In genomic region chr5:74196307-74196618, GRCm38 (mm10) we compare ENCODE assay signal across 8 mouse cellular contexts. TPM values are rescaled to one million over a fixed set of nuclear protein-coding genes. Genes with fewer than 3 reads are reported as not detected.
A peak's percentile ranks its signal among the peaks of the same experiment; 100 is the strongest.
DNase-seq lines count a peak whose midpoint lies in the region; ATAC-seq and TF ChIP-seq lines count a peak whose summit lies in the region.

No protein-coding gene starts in this region.

- peak overlapping the region; percentile 99 for H3K4me2 ChIP-seq in intestine, embryonic 16.5 days (ENCODE audit: low read depth, low read length)
- peak overlapping the region; percentile 79 for H3K4me2 ChIP-seq in liver, embryonic 16.5 days (ENCODE audit: low read depth, low read length)

- TF ChIP-seq POLR2A in embryonic fibroblast, embryonic 13.5 days (IDR thresholded peaks at IDR 0.05; ENCODE audit: low read depth, low read length): no peak
- TF ChIP-seq POLR2A in small intestine, adult 2 months (IDR thresholded peaks at IDR 0.05; ENCODE audit: low read depth, low read length): no peak

- no peaks in the 10 kb centered on the region for H3K27me3 ChIP-seq in intestine, embryonic 16.5 days (replicated peaks; ENCODE audit: control insufficient read depth, insufficient read depth, low read length)
- peaks cover 18% of the 10 kb centered on the region for H3K27me3 ChIP-seq in liver, embryonic 16.5 days (ENCODE audit: control insufficient read depth, insufficient read depth, low read depth, low read length)
- H3K27me3 ChIP-seq in small intestine, adult 2 months (ENCODE audit: control insufficient read depth, insufficient read depth, low read length): no peaks in the 10 kb centered on the region

- H3K4me3 ChIP-seq in embryonic fibroblast, embryonic 13.5 days (ENCODE audit: insufficient read depth, low read length): peak overlapping the region; percentile 98
- peak overlapping the region; percentile 97 for H3K4me3 ChIP-seq in intestine, embryonic 16.5 days (ENCODE audit: low read length)
- H3K4me3 ChIP-seq in liver, embryonic 16.5 days (ENCODE audit: low read depth, low read length): peak overlapping the region; percentile 68
- H3K4me3 ChIP-seq in small intestine, adult 2 months (ENCODE audit: low read depth, low read length): no peak overlapping the region

- no peaks in the 10 kb centered on the region for H3K9me3 ChIP-seq in intestine, embryonic 16.5 days (ENCODE audit: control insufficient read depth, low read length)
- no peaks in the 10 kb centered on the region for H3K9me3 ChIP-seq in liver, embryonic 16.5 days (replicated peaks; ENCODE audit: control insufficient read depth, low read length)

- TF ChIP-seq CTCF in embryonic fibroblast, embryonic 13.5 days (IDR thresholded peaks at IDR 0.05; ENCODE audit: borderline replicate concordance, insufficient read depth, low read length): no peak
- TF ChIP-seq CTCF in small intestine, adult 2 months (IDR thresholded peaks at IDR 0.05; ENCODE audit: extremely low read depth, insufficient read length, insufficient replicate concordance, low read depth, low read length): peak; percentile 17; the same call in 1 of the 2 replicates

- no peak for ATAC-seq in intestine, embryonic 16.5 days
- no peak for ATAC-seq in liver, embryonic 16.5 days (ENCODE audit: low read depth)

- 5% methylated on average over 4 of the region's 4 CpGs for WGBS in intestine, embryonic 16.5 days
- 22% methylated on average over 4 of the region's 4 CpGs for WGBS in liver, embryonic 16.5 days (ENCODE audit: insufficient replicate concordance)
- WGBS in small intestine, adult 2 months: 8% methylated on average over 4 of the region's 4 CpGs

- H3K4me1 ChIP-seq in embryonic fibroblast, embryonic 13.5 days (ENCODE audit: control insufficient read depth, insufficient read depth, low read length): peaks cover 3% of the 10 kb centered on the region
- peaks cover 37% of the 10 kb centered on the region for H3K4me1 ChIP-seq in intestine, embryonic 16.5 days (ENCODE audit: control insufficient read depth, insufficient read depth, low read length)
- H3K4me1 ChIP-seq in liver, embryonic 16.5 days (ENCODE audit: control insufficient read depth, low read depth, low read length): peaks cover 7% of the 10 kb centered on the region
- H3K4me1 ChIP-seq in small intestine, adult 2 months (ENCODE audit: control insufficient read depth, insufficient read depth, insufficient read length, low read length): peaks cover 16% of the 10 kb centered on the region

- DNase-seq in cerebellum, adult 9-11 months: peak; percentile 22
- DNase-seq in cerebellum, adult 11 months: no peak
- no peak for DNase-seq in layer of hippocampus, adult 9-10 months (ENCODE audit: low spot score)
- no peak for DNase-seq in spleen, adult 18-20 months

- no peak overlapping the region for H3K27ac ChIP-seq in embryonic fibroblast, embryonic 13.5 days (ENCODE audit: insufficient read depth, low read length)
- H3K27ac ChIP-seq in intestine, embryonic 16.5 days (ENCODE audit: low read length): peak overlapping the region; percentile 55; the same call in 1 of the 2 replicates
- H3K27ac ChIP-seq in liver, embryonic 16.5 days (ENCODE audit: low read length): no peak overlapping the region
- no peak overlapping the region for H3K27ac ChIP-seq in small intestine, adult 2 months (ENCODE audit: insufficient read depth, low read depth, low read length)

- peak overlapping the region; percentile 97 for H3K9ac ChIP-seq in intestine, embryonic 16.5 days (ENCODE audit: low read depth, low read length)
- no peak overlapping the region for H3K9ac ChIP-seq in liver, embryonic 16.5 days (ENCODE audit: low read depth, low read length)

- H3K36me3 ChIP-seq in intestine, embryonic 16.5 days (ENCODE audit: control insufficient read depth, insufficient read depth, low read length): peaks cover 12% of the 10 kb centered on the region
- no peaks in the 10 kb centered on the region for H3K36me3 ChIP-seq in liver, embryonic 16.5 days (ENCODE audit: control insufficient read depth, insufficient read depth)
- H3K36me3 ChIP-seq in small intestine, adult 2 months (ENCODE audit: control insufficient read depth, insufficient read depth, low read length): no peaks in the 10 kb centered on the region

RNA-seq across cellular contexts. Expression of gene Rasl11b, which starts 1.2 kb away (rescaled TPM):
- polyA plus RNA-seq in embryonic fibroblast, embryonic 13.5 days (2011; ENCODE audit: insufficient read length, low read depth, missing spikeins): 13.9 and 22.0 TPM in 2 replicates
- polyA plus RNA-seq in intestine, embryonic 16.5 days (2015; fragmentation: Nextera tagmentation; extraction: Ambion mirVana): 31.5 and 37.6 TPM in 2 replicates
- 3.8 and 4.7 TPM in 2 replicates for polyA plus RNA-seq in liver, embryonic 16.5 days (2015; fragmentation: Nextera tagmentation; extraction: Ambion mirVana)
- polyA plus RNA-seq in small intestine, adult 2 months (2012; rRNA removed): 7.7 and 10.1 TPM in 2 replicates
